Mouse (Mus musculus): Measurements from ENCODE around the gene Acsl5. TPM values are rescaled to one million over a fixed set of nuclear protein-coding genes. Genes with fewer than 3 reads are reported as not detected.

Acsl5 gene
- polyA plus RNA-seq, 1 experiment: not detected

DNA sequence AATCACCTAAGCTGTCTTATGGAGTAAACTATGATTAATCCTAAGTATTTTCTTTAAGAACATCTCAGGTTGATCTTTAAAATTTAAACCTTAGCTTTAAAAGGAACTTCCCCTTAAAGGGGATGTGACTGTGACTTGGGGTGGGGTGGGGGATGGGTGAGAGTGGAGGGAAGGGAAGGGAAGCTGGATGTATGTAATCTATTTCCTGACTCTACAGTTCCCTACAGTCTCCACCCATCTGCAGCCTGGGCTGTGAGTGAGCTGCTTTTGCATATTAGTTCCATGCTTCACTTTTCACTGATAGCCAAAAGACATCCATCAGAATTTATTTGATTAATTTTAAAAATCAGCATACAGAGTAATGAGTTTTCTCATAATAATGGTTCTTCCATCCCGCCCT, 47.6 kb downstream of the Acsl5 start:
- H3K4me1 ChIP-seq (ENCODE audit: control insufficient read depth, insufficient read depth, low read length): no peaks in the 10 kb centered on the region
- 88% methylated on average over 1 of the region's 1 CpGs for WGBS
- H3K4me3 ChIP-seq (ENCODE audit: insufficient read depth, low read depth, low read length): no peak overlapping the region
- TF ChIP-seq CTCF (IDR thresholded peaks at IDR 0.05; ENCODE audit: insufficient read depth, low read depth, low read length) (no peak), POLR2A (IDR thresholded peaks at IDR 0.05; ENCODE audit: insufficient read depth, low read depth, low read length) (no peak)
- H3K27ac ChIP-seq (ENCODE audit: insufficient read depth, low read depth, low read length): no peak overlapping the region

DNA sequence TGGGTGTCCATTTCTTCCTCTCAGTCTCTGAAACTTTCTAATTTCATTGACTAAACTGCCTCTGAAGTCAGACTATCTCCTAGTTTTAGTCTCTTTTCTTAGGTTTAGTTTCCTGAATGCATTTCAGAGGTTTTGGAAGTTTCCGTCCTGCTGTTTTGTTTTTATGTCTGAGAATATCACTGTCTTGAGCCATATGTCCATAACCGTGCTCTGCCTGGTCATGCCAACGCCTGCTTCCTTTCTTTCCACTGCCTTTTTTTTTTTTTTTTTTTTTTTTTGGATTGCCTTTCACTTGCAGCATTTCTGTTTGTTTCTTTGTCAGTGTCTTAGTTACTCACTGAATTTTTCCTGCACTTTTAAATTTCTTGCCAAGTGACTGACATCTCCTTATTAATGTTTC, 48.8 kb downstream of the Acsl5 start:
- Histone ChIP-seq H3K27ac (ENCODE audit: insufficient read depth, low read depth, low read length) (no peak overlapping the region), H3K4me1 (ENCODE audit: control insufficient read depth, insufficient read depth, low read length) (no peaks in the 10 kb centered on the region), H3K4me3 (ENCODE audit: insufficient read depth, low read depth, low read length) (no peak overlapping the region)
- 89% methylated on average over 3 of the region's 3 CpGs for WGBS
- TF ChIP-seq CTCF (IDR thresholded peaks at IDR 0.05; ENCODE audit: insufficient read depth, low read depth, low read length) (no peak), POLR2A (IDR thresholded peaks at IDR 0.05; ENCODE audit: insufficient read depth, low read depth, low read length) (no peak)

DNA sequence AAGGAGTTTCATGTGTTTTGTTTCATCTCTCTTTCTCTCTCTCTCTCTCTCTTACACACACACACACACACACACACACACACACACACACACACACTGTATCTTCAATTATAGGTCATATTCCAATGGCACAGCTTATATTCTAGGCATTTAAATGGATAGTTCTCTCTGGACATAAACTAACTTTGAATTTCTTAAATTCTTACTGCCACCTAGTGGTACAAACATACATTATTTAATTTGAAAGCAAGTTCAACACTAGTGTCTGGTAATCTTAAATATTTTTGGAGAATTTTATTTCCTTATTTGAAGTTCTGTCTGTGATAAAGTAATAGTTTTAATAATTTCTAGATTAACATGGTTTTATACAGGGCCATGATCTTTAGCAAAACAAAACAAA, 53.3 kb downstream of the Acsl5 start:
- H3K4me1 ChIP-seq (ENCODE audit: control insufficient read depth, insufficient read depth, low read length): no peaks in the 10 kb centered on the region
- TF ChIP-seq POLR2A (IDR thresholded peaks at IDR 0.05; ENCODE audit: insufficient read depth, low read depth, low read length): no peak
- TF ChIP-seq CTCF (IDR thresholded peaks at IDR 0.05; ENCODE audit: insufficient read depth, low read depth, low read length): no peak
- no peak overlapping the region for H3K27ac ChIP-seq (ENCODE audit: insufficient read depth, low read depth, low read length)
- no peak overlapping the region for H3K4me3 ChIP-seq (ENCODE audit: insufficient read depth, low read depth, low read length)

DNA sequence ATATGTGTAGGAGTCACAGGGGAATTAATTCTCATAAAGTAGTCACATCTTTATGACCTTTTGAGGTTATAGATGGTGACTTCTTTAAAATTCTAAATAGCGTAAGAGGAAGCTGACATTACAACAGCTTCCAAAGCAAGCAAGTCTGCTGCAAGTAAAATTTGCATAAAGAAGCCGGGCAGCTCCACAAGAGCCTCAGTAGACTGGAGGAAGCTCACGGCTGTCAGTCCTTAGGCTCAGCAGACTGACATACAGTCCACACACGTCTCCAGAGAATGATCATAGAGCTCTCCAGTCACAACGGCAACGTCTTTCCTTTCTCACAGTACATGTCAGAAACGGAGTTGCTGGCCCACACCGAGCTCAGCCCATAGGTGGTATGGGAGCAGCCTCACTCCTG, 60.1 kb downstream of the Acsl5 start:
- Histone ChIP-seq H3K27ac (ENCODE audit: insufficient read depth, low read depth, low read length) (no peak overlapping the region), H3K4me1 (ENCODE audit: control insufficient read depth, insufficient read depth, low read length) (no peaks in the 10 kb centered on the region), H3K4me3 (ENCODE audit: insufficient read depth, low read depth, low read length) (no peak overlapping the region)
- no peak for TF ChIP-seq POLR2A (IDR thresholded peaks at IDR 0.05; ENCODE audit: insufficient read depth, low read depth, low read length)
- no peak for TF ChIP-seq CTCF (IDR thresholded peaks at IDR 0.05; ENCODE audit: insufficient read depth, low read depth, low read length)
- 91% methylated on average over 8 of the region's 8 CpGs for WGBS

DNA sequence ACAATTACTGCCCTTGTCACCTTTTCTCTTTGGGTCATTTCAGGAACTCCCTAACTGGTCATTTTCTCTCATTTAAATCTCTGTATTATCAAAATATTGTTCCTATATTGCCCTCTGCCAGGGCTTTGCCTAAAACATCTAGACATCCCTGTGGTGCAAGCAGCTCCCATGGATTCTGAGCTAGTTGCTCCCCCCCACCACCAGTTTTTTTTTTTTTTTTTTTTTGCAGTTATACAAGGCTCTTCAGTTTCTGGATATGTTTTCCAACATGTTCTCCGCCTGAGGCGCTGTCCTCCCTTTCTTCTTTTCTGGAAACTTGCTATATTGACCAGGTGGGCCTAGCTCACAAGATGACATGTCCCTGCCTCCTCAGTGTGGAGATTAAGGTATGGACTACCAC, 61.9 kb downstream of the Acsl5 start:
- 88% methylated on average over 2 of the region's 2 CpGs for WGBS
- Histone ChIP-seq H3K4me3 (ENCODE audit: insufficient read depth, low read depth, low read length) (no peak overlapping the region), H3K4me1 (ENCODE audit: control insufficient read depth, insufficient read depth, low read length) (no peaks in the 10 kb centered on the region), H3K27ac (ENCODE audit: insufficient read depth, low read depth, low read length) (no peak overlapping the region)
- no peak for TF ChIP-seq CTCF (IDR thresholded peaks at IDR 0.05; ENCODE audit: insufficient read depth, low read depth, low read length)
- no peak for TF ChIP-seq POLR2A (IDR thresholded peaks at IDR 0.05; ENCODE audit: insufficient read depth, low read depth, low read length)

DNA sequence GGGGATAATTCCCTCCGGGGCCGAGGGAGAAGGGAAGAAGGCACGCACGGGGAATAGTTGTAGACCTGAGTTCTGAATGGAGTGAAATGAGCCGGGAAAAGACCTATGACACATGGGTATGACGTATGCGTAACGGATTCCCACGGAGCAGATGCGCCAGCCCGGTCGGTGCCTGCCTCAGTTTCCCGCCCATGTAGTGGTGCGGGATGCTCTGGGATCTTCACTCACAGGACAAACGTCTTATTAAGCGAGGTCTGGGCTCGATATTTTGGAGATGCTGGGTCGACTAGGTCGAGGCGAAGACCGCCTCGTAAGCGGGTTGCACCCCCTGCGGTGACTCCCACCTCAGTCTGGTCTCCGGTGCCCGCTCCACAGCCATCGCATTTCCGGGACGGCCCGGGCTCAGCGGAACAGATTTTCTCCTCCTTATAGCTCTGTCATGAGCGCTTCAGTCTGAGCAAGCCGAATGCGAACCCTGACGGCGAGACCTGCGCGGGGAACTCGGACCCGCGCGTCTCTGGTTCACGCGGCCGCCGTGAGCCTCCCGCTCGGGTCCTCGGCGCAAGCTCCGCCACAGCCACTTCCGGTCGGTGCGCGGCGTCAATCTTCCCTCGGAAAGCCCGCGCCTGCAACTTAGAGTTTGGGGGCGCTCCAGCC, 63.8 kb downstream of the Acsl5 start, which contains the start of gene Zdhhc6:
Gene Zdhhc6 (minus strand): TSS at position 581 of the 657 bp plus-strand sequence.
- TF ChIP-seq POLR2A (IDR thresholded peaks at IDR 0.05; ENCODE audit: insufficient read depth, low read depth, low read length): peak; percentile 62
- TF ChIP-seq CTCF (IDR thresholded peaks at IDR 0.05; ENCODE audit: insufficient read depth, low read depth, low read length): no peak
- Histone ChIP-seq H3K27ac (ENCODE audit: insufficient read depth, low read depth, low read length) (peak within 1 kb of the TSS; percentile 78), H3K4me1 (ENCODE audit: control insufficient read depth, insufficient read depth, low read length) (peaks cover 2% of the 10 kb centered on the region; the same call in 1 of the 2 replicates), H3K4me3 (ENCODE audit: insufficient read depth, low read depth, low read length) (peak within 1 kb of the TSS; percentile 94)
- under 1% methylated on average over 60 of the region's 60 CpGs for WGBS

DNA sequence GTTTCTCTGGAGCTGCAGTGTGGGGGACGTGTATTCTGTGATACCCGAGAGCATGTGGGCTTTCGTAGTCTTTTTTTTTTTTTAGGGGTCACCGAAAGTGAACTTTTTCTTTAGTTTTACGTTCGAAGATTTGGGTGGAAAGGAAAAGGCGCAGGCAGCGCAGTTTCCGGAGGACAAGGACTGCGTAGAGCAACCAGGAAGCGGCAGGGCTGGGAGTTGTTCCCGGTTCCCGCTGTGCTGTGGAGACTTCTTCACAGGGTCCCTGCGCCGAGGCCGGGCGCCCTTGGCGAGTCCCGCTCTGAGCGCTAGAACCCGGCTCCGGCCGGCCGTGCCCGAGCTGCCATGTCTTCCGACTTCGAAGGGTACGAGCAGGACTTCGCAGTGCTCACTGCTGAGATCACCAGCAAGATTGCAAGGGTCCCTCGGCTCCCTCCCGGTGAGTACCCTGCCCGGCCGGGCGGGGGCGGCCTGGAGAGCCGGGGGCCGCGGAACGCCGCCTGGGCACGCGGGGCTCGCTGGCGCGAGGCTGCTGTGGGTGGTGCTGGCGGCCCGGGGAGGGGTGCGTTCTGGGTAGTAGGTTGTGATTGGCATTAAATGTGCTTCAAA, 64.5 kb downstream of the Acsl5 start, which contains the start of gene Vti1a:
Gene Vti1a (plus strand): TSS at position 187 of the 606 bp plus-strand sequence.
- Histone ChIP-seq H3K4me3 (ENCODE audit: insufficient read depth, low read depth, low read length) (peak within 1 kb of the TSS; percentile 94), H3K27ac (ENCODE audit: insufficient read depth, low read depth, low read length) (peak within 1 kb of the TSS; percentile 78), H3K4me1 (ENCODE audit: control insufficient read depth, insufficient read depth, low read length) (peaks cover 2% of the 10 kb centered on the region; the same call in 1 of the 2 replicates)
- under 1% methylated on average over 48 of the region's 48 CpGs for WGBS
- TF ChIP-seq CTCF (IDR thresholded peaks at IDR 0.05; ENCODE audit: insufficient read depth, low read depth, low read length) (peak; percentile 58; the same call in 1 of the 2 replicates), POLR2A (IDR thresholded peaks at IDR 0.05; ENCODE audit: insufficient read depth, low read depth, low read length) (peak; percentile 54)

DNA sequence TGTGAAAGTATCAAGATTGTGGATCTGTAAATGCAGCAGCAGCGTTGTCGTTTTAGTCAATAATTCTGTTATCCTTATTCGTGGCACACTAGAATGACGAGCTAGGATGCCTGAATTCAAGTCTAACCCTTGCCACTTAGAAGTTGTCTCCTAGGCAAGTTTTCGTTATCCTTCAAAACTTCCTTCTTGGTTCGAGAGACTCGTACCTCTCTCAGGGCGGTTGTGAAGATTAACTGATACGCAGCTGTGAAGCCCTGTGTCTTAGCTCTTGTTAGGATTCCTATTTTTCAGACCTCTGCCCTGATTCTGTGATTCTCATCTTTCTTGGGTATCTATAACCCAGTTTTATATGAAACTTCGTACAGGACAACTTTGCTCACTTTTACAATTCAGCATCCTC, 65.2 kb downstream of the Acsl5 start:
- WGBS: 34% methylated on average over 10 of the region's 10 CpGs
- Histone ChIP-seq H3K27ac (ENCODE audit: insufficient read depth, low read depth, low read length) (no peak overlapping the region), H3K4me1 (ENCODE audit: control insufficient read depth, insufficient read depth, low read length) (peaks cover 2% of the 10 kb centered on the region; the same call in 1 of the 2 replicates), H3K4me3 (ENCODE audit: insufficient read depth, low read depth, low read length) (no peak overlapping the region)
- TF ChIP-seq CTCF (IDR thresholded peaks at IDR 0.05; ENCODE audit: insufficient read depth, low read depth, low read length) (no peak), POLR2A (IDR thresholded peaks at IDR 0.05; ENCODE audit: insufficient read depth, low read depth, low read length) (no peak)

DNA sequence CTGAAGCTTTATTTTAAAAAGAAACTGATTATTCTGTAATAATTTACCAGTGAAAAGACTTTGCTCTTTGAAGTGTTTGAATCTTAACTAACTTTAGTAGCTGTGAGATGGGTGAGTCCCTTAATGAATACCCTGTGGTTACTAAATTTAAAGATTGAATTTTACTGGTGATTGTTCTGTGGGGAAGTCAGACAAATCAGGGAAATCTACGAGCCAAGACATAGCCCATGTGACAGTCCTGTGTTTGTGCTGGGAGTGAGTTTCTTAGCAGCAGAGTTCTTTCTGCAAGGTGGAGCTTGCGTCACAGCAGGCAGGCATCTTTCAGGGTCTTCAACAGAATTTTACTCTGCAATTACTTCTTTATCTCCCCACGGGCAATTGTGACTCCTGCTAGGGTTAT, 67.3 kb downstream of the Acsl5 start:
- Histone ChIP-seq H3K4me3 (ENCODE audit: insufficient read depth, low read depth, low read length) (no peak overlapping the region), H3K27ac (ENCODE audit: insufficient read depth, low read depth, low read length) (no peak overlapping the region), H3K4me1 (ENCODE audit: control insufficient read depth, insufficient read depth, low read length) (peaks cover 2% of the 10 kb centered on the region; the same call in 1 of the 2 replicates)
- TF ChIP-seq POLR2A (IDR thresholded peaks at IDR 0.05; ENCODE audit: insufficient read depth, low read depth, low read length) (no peak), CTCF (IDR thresholded peaks at IDR 0.05; ENCODE audit: insufficient read depth, low read depth, low read length) (no peak)
- WGBS: 29% methylated on average over 3 of the region's 3 CpGs
